Mouse (Mus musculus) right cerebral cortex, postnatal 14 days (tissue): ENCODE data around the gene Nit1.
A peak's percentile ranks its signal among the peaks of the same experiment; 100 is the strongest.
"Not testable (repeated sequence)": the region's sequence is repeated elsewhere in the genome, so short reads cannot be mapped to it uniquely, and the experiment has no call there.

Experiments
- DNase-seq: peaks from one replicate; pipeline ENCODE4 v3.0.0; 2022

Nit1 gene

GRCm38 (mm10) chr1:171348665-171349064 lies 3.2 kb upstream of the Nit1 start:
- DNase-seq: no peak

GRCm38 (mm10) chr1:171346095-171346450 lies 627 bp upstream of the Nit1 start:
- DNase-seq: no peak

- no peak for DNase-seq
Observed at GRCm38 (mm10) chr1:171344715-171345114, 731 bp downstream of the Nit1 start.

- no peak for DNase-seq
Observed at GRCm38 (mm10) chr1:171343922-171344677, 1.3 kb downstream of the Nit1 start.

GRCm38 (mm10) chr1:171342262-171343207 lies 2.9 kb downstream of the Nit1 start:
- DNase-seq: no peak

GRCm38 (mm10) chr1:171330216-171330560 lies 15.3 kb downstream of the Nit1 start:
- no peak for DNase-seq

GRCm38 (mm10) chr1:171329433-171330215 lies 15.8 kb downstream of the Nit1 start:
- peak; percentile 79 for DNase-seq

GRCm38 (mm10) chr1:171328839-171329432 lies 16.5 kb downstream of the Nit1 start, which contains the start of gene Dedd:
TSS of gene Dedd (plus strand) at chr1:171329145.
- DNase-seq: peak; percentile 92

GRCm38 (mm10) chr1:171328244-171328643 lies 17.2 kb downstream of the Nit1 start:
- DNase-seq: no peak

GRCm38 (mm10) chr1:171326588-171326987 lies 18.9 kb downstream of the Nit1 start:
- DNase-seq: not testable (repeated sequence)

GRCm38 (mm10) chr1:171325571-171325970 lies 19.9 kb downstream of the Nit1 start:
- DNase-seq: no peak

GRCm38 (mm10) chr1:171322012-171322411 lies 23.4 kb downstream of the Nit1 start:
- no peak for DNase-seq

- DNase-seq: no peak
Observed at GRCm38 (mm10) chr1:171321415-171321814, 24.0 kb downstream of the Nit1 start.

- DNase-seq: no peak
Observed at GRCm38 (mm10) chr1:171320151-171320550, 25.3 kb downstream of the Nit1 start.

GRCm38 (mm10) chr1:171319748-171320147 lies 25.7 kb downstream of the Nit1 start:
- no peak for DNase-seq

- no peak for DNase-seq
Observed at GRCm38 (mm10) chr1:171309321-171309720, 36.1 kb downstream of the Nit1 start.

- DNase-seq: not testable (repeated sequence)
Observed at GRCm38 (mm10) chr1:171306157-171306556, 39.3 kb downstream of the Nit1 start.

GRCm38 (mm10) chr1:171298226-171298625 lies 47.2 kb downstream of the Nit1 start:
- no peak for DNase-seq

GRCm38 (mm10) chr1:171295063-171295402 lies 50.4 kb downstream of the Nit1 start:
- no peak for DNase-seq

- DNase-seq: peak; percentile 65
Observed at GRCm38 (mm10) chr1:171294298-171295062, 51.0 kb downstream of the Nit1 start, which contains the start of gene Ufc1. TSS of gene Ufc1 (minus strand) at chr1:171295024.

- no peak for DNase-seq
Observed at GRCm38 (mm10) chr1:171293906-171294297, 51.5 kb downstream of the Nit1 start.

- DNase-seq: no peak
Observed at GRCm38 (mm10) chr1:171293351-171293750, 52.1 kb downstream of the Nit1 start.
